Comparison of ENCODE assay signal across 21 mouse cellular contexts in genomic region chr14:104642783-104643182, GRCm38 (mm10).
DNase-seq lines count a peak whose midpoint lies in the region; ATAC-seq and TF ChIP-seq lines count a peak whose summit lies in the region.
"Had no signal": no experiment of that assay in that cellular context is flagged by ENCODE, and none has a peak within 500 bp of the region (broad histone marks: within the 10 kb centered on the region; RNA-seq: fewer than 3 reads in every experiment).

No protein-coding gene starts in this region.

- H3K27me3 ChIP-seq in forebrain, embryonic 14.5 days (replicated peaks; ENCODE audit: control insufficient read depth, insufficient read depth, low read length) = no peaks in the 10 kb centered on the region
- 0 out of 2 replicates have a peak, but pooled peaks cover 4% of the 10 kb centered on the region for H3K27me3 ChIP-seq in forebrain, postnatal 0 days (ENCODE audit: insufficient read depth, low read length)
- no peaks in the 10 kb centered on the region for H3K27me3 ChIP-seq in kidney, embryonic 15.5 days
- no peaks in the 10 kb centered on the region for H3K27me3 ChIP-seq in neural tube, embryonic 13.5 days
- H3K27me3 ChIP-seq: CH12.LX; embryonic facial prominence, embryonic 15.5 days; heart, embryonic 12.5 days had no signal

- no peak overlapping the region for H3K27ac ChIP-seq in forebrain, embryonic 14.5 days (ENCODE audit: low read depth, low read length)
- H3K27ac ChIP-seq in forebrain, postnatal 0 days (ENCODE audit: low read depth, low read length) = no peak overlapping the region
- no peak overlapping the region for H3K27ac ChIP-seq in kidney, embryonic 15.5 days
- peak overlapping the region; percentile 19; the same call in 1 of the 2 replicates for H3K27ac ChIP-seq in neural tube, embryonic 13.5 days (replicated peaks)
- H3K27ac ChIP-seq: embryonic facial prominence, embryonic 15.5 days; forebrain, embryonic 10.5 days; gastrocnemius, adult 2 months; hindbrain, embryonic 10.5 days had no signal

- peaks cover 12% of the 10 kb centered on the region; the same call in 1 of the 2 replicates for H3K4me1 ChIP-seq in forebrain, embryonic 14.5 days (ENCODE audit: control insufficient read depth, insufficient read depth, low read length)
- H3K4me1 ChIP-seq in forebrain, postnatal 0 days (ENCODE audit: insufficient read depth) = no peaks in the 10 kb centered on the region
- no peaks in the 10 kb centered on the region for H3K4me1 ChIP-seq in kidney, embryonic 15.5 days
- peaks cover 21% of the 10 kb centered on the region for H3K4me1 ChIP-seq in neural tube, embryonic 13.5 days (replicated peaks)
- H3K4me1 ChIP-seq: embryonic facial prominence, embryonic 15.5 days; heart, embryonic 12.5 days; hindbrain, embryonic 10.5 days had no signal

- no peaks in the 10 kb centered on the region for H3K9me3 ChIP-seq in forebrain, embryonic 14.5 days (replicated peaks; ENCODE audit: control insufficient read depth, low read length)
- no peaks in the 10 kb centered on the region for H3K9me3 ChIP-seq in forebrain, postnatal 0 days (ENCODE audit: low read length)
- no peaks in the 10 kb centered on the region for H3K9me3 ChIP-seq in kidney, embryonic 15.5 days (replicated peaks)
- H3K9me3 ChIP-seq in neural tube, embryonic 13.5 days = no peaks in the 10 kb centered on the region
- H3K9me3 ChIP-seq: embryonic facial prominence, embryonic 15.5 days; forebrain, embryonic 10.5 days; heart, embryonic 12.5 days; hindbrain, embryonic 10.5 days had no signal

- no peak overlapping the region for H3K4me2 ChIP-seq in forebrain, embryonic 14.5 days (ENCODE audit: low read length)
- H3K4me2 ChIP-seq in forebrain, postnatal 0 days (ENCODE audit: low read depth) = no peak overlapping the region
- no peak overlapping the region for H3K4me2 ChIP-seq in kidney, embryonic 15.5 days
- peak overlapping the region; percentile 36 for H3K4me2 ChIP-seq in neural tube, embryonic 13.5 days
- H3K4me2 ChIP-seq: embryonic facial prominence, embryonic 15.5 days; heart, embryonic 12.5 days had no signal

- no peaks in the 10 kb centered on the region for H3K36me3 ChIP-seq in forebrain, embryonic 14.5 days (ENCODE audit: control insufficient read depth, insufficient read depth, low read length)
- H3K36me3 ChIP-seq in forebrain, postnatal 0 days (ENCODE audit: insufficient read depth) = no peaks in the 10 kb centered on the region
- H3K36me3 ChIP-seq in kidney, embryonic 15.5 days = no peaks in the 10 kb centered on the region
- H3K36me3 ChIP-seq in neural tube, embryonic 13.5 days = no peaks in the 10 kb centered on the region
- H3K36me3 ChIP-seq: embryonic facial prominence, embryonic 15.5 days; forebrain, embryonic 10.5 days; heart, embryonic 12.5 days; hindbrain, embryonic 10.5 days had no signal

- 0 out of 2 replicates have a peak, but pooled peaks have one; percentile 7 for ATAC-seq in forebrain, embryonic 14.5 days
- no peak for ATAC-seq in forebrain, postnatal 0 days
- ATAC-seq in kidney, embryonic 15.5 days (replicated peaks; ENCODE audit: low FRiP score) = 0 out of 2 replicates have a peak, but pooled peaks have one; percentile 40
- ATAC-seq in neural tube, embryonic 13.5 days (ENCODE audit: low read depth) = peak; percentile 27; the same call in 1 of the 2 replicates
- ATAC-seq: activated CD4-positive, CD25-positive, alpha-beta regulatory T cell, adult 4 months; Patski had no signal

- DNase-seq in forebrain, embryonic 14.5 days (ENCODE audit: low spot score) = no peak
- DNase-seq in forebrain, postnatal 0 days = no peak
- DNase-seq in kidney, adult 8-10 months = no peak
- no peak for DNase-seq in neural tube, embryonic 10.5 days (ENCODE audit: extremely low spot score, low spot score)
- no peak for DNase-seq in layer of hippocampus, adult 9-11 months
- DNase-seq: adrenal gland, postnatal 14 days; cerebellum, adult 18-20 months; cerebellum, adult 9-11 months; cerebellum, postnatal 36 days; gastrocnemius, adult 2 months; gastrocnemius, postnatal 25 days had no signal

- H3K9ac ChIP-seq in forebrain, embryonic 14.5 days (ENCODE audit: low read length) = no peak overlapping the region
- H3K9ac ChIP-seq in forebrain, postnatal 0 days = no peak overlapping the region
- no peak overlapping the region for H3K9ac ChIP-seq in kidney, embryonic 15.5 days
- peak overlapping the region; percentile 36; the same call in 1 of the 2 replicates for H3K9ac ChIP-seq in neural tube, embryonic 13.5 days
- H3K9ac ChIP-seq: embryonic facial prominence, embryonic 15.5 days; heart, embryonic 12.5 days had no signal

- TF ChIP-seq CTCF in forebrain, postnatal 0 days (IDR thresholded peaks at IDR 0.05; ENCODE audit: low read depth) = no peak

- 71% methylated on average over 6 of the region's 6 CpGs for WGBS in forebrain, embryonic 14.5 days
- 68% methylated on average over 6 of the region's 6 CpGs for WGBS in forebrain, postnatal 0 days
- WGBS in kidney, embryonic 15.5 days = 34% methylated on average over 6 of the region's 6 CpGs
- WGBS in neural tube, embryonic 13.5 days = 57% methylated on average over 6 of the region's 6 CpGs

- H3K4me3 ChIP-seq in forebrain, embryonic 14.5 days (ENCODE audit: low read depth, low read length) = no peak overlapping the region
- no peak overlapping the region for H3K4me3 ChIP-seq in forebrain, postnatal 0 days (ENCODE audit: low read depth, low read length)
- no peak overlapping the region for H3K4me3 ChIP-seq in kidney, embryonic 15.5 days (replicated peaks)
- H3K4me3 ChIP-seq in neural tube, embryonic 13.5 days = peak overlapping the region; percentile 15
- H3K4me3 ChIP-seq: embryonic facial prominence, embryonic 15.5 days; erythroblast, embryonic 14.5 days; forebrain, embryonic 10.5 days; gastrocnemius, adult 2 months; heart, embryonic 12.5 days; hindbrain, embryonic 10.5 days had no signal
